Mouse (Mus musculus): Measurements from ENCODE around the gene Sstr2. TPM values are rescaled to one million over a fixed set of nuclear protein-coding genes. Genes with fewer than 3 reads are reported as not detected.
A peak's percentile ranks its signal among the peaks of the same experiment; 100 is the strongest.

Gene Sstr2
- polyA plus RNA-seq, 1 experiment from 2014 or later, result 0.28 TPM

DNA sequence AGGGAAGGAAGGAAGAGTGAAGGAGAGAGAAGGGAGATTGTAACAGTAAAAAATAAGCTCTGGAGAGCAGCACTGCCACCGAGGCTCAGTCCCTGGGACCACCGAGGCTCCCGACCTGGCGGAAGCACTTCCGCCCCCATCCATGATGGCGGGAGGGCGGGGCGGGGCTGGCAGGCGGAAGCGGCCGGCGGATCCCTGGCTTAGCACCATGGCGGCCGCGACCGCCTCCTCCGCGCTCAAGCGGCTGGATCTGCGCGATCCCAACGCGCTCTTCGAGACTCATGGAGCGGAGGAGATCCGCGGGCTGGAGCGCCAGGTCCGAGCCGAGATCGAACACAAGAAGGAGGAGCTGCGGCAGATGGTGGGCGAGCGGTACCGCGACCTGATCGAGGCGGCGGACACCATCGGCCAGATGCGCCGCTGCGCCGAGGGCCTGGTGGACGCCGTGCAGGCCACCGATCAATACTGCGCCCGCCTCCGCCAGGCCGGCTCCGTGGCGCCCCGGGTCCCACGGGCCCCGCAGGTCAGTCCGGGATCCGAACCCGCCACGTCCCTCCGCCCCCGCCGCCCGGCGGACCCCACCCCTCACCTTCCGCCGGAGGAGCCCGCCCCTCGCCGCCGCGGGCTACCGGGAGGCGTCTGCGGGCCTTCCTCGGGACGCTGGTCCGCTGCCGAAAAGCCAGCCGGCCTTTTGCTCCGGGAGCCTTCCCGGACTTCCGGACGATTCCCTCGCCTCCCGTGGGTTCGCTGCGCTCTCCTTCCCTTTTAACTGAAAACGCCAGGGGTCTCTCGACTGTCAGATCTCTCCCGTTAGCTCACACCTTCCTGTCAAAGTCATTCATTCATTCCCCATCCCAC is 30.4 kb downstream of the Sstr2 start, which contains the start of gene Slc39a11:
Slc39a11 (minus strand) TSS at position 727 of the 858 bp plus-strand sequence.
- no peaks in the 10 kb centered on the region for H3K27me3 ChIP-seq (ENCODE audit: control insufficient read depth, insufficient read depth, low read length)
- peak; percentile 61 for ATAC-seq (ENCODE audit: low FRiP score, low TSS enrichment)
- no peaks in the 10 kb centered on the region; the same call in 1 of the 2 replicates for H3K9me3 ChIP-seq (ENCODE audit: control insufficient read depth, low read length)
- H3K4me3 ChIP-seq (ENCODE audit: low read length), result peak within 1 kb of the TSS; percentile 88
- peaks cover 26% of the 10 kb centered on the region for H3K4me1 ChIP-seq (ENCODE audit: control insufficient read depth, insufficient read depth, low read length)
- peak within 1 kb of the TSS; percentile 93 for H3K9ac ChIP-seq (ENCODE audit: low read depth, low read length)
- H3K27ac ChIP-seq (ENCODE audit: low read depth, low read length), result peak within 1 kb of the TSS; percentile 66; the same call in 1 of the 2 replicates
- peak within 1 kb of the TSS; percentile 61 for H3K4me2 ChIP-seq (replicated peaks; ENCODE audit: low read depth, low read length)
- WGBS, result under 1% methylated on average over 82 of the region's 91 CpGs
- peaks cover 28% of the 10 kb centered on the region for H3K36me3 ChIP-seq (ENCODE audit: control insufficient read depth, insufficient read depth, low read length)

DNA sequence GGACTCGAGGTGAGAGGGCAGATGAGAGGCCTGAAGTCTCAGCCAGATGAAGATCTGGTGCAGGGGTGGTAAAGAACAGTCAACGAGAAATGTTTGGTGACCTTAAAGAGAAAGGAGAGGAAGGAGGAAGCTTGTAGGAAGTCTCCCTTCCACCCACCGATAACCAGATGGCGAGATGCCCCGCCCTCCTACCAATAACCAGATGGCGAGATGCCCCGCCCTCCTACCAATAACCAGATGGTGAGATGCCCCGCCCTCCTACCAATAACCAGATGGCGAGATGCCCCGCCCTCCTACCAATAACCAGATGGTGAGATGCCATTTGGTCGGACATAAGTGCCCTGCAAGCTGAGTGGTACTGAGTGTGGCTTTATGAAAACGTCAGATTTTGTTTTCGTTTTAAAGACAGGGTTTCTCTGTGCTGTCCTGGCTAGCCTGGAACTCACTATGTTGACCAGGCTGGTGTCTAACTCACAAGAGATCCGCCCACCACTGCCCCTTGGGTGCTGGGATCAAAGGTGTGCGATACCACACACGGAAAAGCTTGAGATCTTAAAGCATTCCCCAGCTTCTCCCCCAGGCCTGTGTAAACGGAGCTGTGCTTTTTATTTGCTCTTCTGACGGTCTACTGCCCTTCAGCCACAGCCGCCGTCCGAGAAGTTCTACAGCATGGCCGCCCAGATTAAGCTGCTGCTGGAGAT is 32.2 kb downstream of the Sstr2 start:
- Histone ChIP-seq H3K9me3 (ENCODE audit: control insufficient read depth, low read length) (no peaks in the 10 kb centered on the region), H3K27ac (ENCODE audit: low read depth, low read length) (no peak overlapping the region), H3K36me3 (ENCODE audit: control insufficient read depth, insufficient read depth, low read length) (peaks cover 45% of the 10 kb centered on the region), H3K4me2 (replicated peaks; ENCODE audit: low read depth, low read length) (no peak overlapping the region), H3K27me3 (ENCODE audit: control insufficient read depth, insufficient read depth, low read length) (no peaks in the 10 kb centered on the region), H3K9ac (ENCODE audit: low read depth, low read length) (no peak overlapping the region), H3K4me3 (ENCODE audit: low read length) (no peak overlapping the region), H3K4me1 (ENCODE audit: control insufficient read depth, insufficient read depth, low read length) (peaks cover 26% of the 10 kb centered on the region)
- 0 out of 2 replicates have a peak, but pooled peaks have one; percentile 2 for ATAC-seq (ENCODE audit: low FRiP score, low TSS enrichment)
- WGBS, result 47% methylated on average over 22 of the region's 22 CpGs

DNA sequence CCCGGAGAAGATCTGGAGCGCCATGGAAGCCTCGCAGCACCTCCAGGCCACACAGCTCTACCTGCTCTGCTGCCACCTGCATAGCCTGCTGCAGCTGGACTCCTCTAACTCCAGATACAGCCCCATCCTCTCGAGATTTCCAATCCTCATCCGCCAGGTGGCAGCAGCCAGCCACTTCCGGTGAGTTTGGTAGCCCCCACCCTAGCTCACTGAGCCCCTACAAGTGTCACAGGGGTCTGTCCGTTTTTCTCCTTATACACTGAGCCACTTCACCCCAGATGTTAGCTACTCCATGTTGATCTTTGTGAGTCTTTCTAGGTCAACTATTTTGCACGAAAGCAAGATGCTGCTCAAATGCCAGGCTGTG is 32.7 kb downstream of the Sstr2 start:
- no peak overlapping the region for H3K27ac ChIP-seq (ENCODE audit: low read depth, low read length)
- H3K9ac ChIP-seq (ENCODE audit: low read depth, low read length), result no peak overlapping the region
- H3K4me1 ChIP-seq (ENCODE audit: control insufficient read depth, insufficient read depth, low read length), result peaks cover 26% of the 10 kb centered on the region
- no peak overlapping the region for H3K4me2 ChIP-seq (replicated peaks; ENCODE audit: low read depth, low read length)
- H3K27me3 ChIP-seq (ENCODE audit: control insufficient read depth, insufficient read depth, low read length), result no peaks in the 10 kb centered on the region
- H3K36me3 ChIP-seq (ENCODE audit: control insufficient read depth, insufficient read depth, low read length), result peaks cover 50% of the 10 kb centered on the region
- H3K9me3 ChIP-seq (ENCODE audit: control insufficient read depth, low read length), result no peaks in the 10 kb centered on the region
- ATAC-seq (ENCODE audit: low FRiP score, low TSS enrichment), result 0 out of 2 replicates have a peak, but pooled peaks have one; percentile 16
- WGBS, result 36% methylated on average over 8 of the region's 8 CpGs
- H3K4me3 ChIP-seq (ENCODE audit: low read length), result no peak overlapping the region

DNA sequence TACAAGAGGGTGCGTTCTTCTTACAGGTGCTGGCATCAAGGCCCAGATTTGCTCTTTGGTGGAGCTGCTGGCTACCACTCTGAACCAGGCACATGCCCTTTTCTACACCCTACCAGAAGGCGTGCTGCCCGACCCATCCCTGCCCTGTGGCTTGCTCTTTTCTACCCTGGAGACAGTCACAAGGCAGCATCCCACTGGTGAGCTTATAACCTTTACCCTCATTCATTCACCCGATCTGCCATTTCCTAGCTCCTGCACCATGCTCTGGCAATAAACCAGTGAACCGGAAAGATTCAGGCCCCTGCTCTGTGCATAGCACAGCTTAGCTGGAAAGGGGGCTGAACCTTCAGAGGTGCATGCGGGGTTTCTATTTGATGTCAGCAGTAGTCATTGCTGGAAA is 33.4 kb downstream of the Sstr2 start:
- Histone ChIP-seq H3K4me3 (ENCODE audit: low read length) (no peak overlapping the region), H3K36me3 (ENCODE audit: control insufficient read depth, insufficient read depth, low read length) (peaks cover 57% of the 10 kb centered on the region), H3K27ac (ENCODE audit: low read depth, low read length) (no peak overlapping the region), H3K4me1 (ENCODE audit: control insufficient read depth, insufficient read depth, low read length) (peaks cover 26% of the 10 kb centered on the region), H3K9ac (ENCODE audit: low read depth, low read length) (no peak overlapping the region), H3K9me3 (ENCODE audit: control insufficient read depth, low read length) (no peaks in the 10 kb centered on the region), H3K4me2 (replicated peaks; ENCODE audit: low read depth, low read length) (no peak overlapping the region), H3K27me3 (ENCODE audit: control insufficient read depth, insufficient read depth, low read length) (no peaks in the 10 kb centered on the region)
- ATAC-seq (ENCODE audit: low FRiP score, low TSS enrichment), result no peak; the same call in 1 of the 2 replicates
- 52% methylated on average over 6 of the region's 6 CpGs for WGBS

DNA sequence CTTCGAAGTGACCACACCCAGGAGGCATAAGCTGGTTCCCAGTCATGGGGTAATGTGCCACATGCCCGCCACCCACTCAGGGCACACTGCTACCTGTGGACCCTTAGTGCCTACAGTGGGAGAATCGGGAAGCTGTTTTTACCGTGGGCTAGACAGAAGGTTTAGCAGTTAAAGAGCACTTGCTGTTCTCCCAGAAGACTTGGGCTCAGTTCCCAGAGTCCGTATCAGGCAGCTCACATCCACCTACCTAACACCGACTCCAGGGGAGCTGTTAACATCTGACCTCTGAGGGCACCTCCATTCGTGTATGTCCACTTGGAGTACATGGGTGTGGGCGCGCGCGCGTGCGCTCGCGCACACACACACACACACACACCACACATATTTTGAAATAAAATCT is 35.0 kb downstream of the Sstr2 start:
- WGBS, result 94% methylated on average over 15 of the region's 15 CpGs
- Histone ChIP-seq H3K4me2 (replicated peaks; ENCODE audit: low read depth, low read length) (no peak overlapping the region), H3K4me3 (ENCODE audit: low read length) (no peak overlapping the region), H3K27me3 (ENCODE audit: control insufficient read depth, insufficient read depth, low read length) (no peaks in the 10 kb centered on the region), H3K4me1 (ENCODE audit: control insufficient read depth, insufficient read depth, low read length) (peaks cover 26% of the 10 kb centered on the region), H3K9me3 (ENCODE audit: control insufficient read depth, low read length) (no peaks in the 10 kb centered on the region), H3K9ac (ENCODE audit: low read depth, low read length) (no peak overlapping the region), H3K27ac (ENCODE audit: low read depth, low read length) (no peak overlapping the region), H3K36me3 (ENCODE audit: control insufficient read depth, insufficient read depth, low read length) (peaks cover 72% of the 10 kb centered on the region)
- no peak for ATAC-seq (ENCODE audit: low FRiP score, low TSS enrichment)

DNA sequence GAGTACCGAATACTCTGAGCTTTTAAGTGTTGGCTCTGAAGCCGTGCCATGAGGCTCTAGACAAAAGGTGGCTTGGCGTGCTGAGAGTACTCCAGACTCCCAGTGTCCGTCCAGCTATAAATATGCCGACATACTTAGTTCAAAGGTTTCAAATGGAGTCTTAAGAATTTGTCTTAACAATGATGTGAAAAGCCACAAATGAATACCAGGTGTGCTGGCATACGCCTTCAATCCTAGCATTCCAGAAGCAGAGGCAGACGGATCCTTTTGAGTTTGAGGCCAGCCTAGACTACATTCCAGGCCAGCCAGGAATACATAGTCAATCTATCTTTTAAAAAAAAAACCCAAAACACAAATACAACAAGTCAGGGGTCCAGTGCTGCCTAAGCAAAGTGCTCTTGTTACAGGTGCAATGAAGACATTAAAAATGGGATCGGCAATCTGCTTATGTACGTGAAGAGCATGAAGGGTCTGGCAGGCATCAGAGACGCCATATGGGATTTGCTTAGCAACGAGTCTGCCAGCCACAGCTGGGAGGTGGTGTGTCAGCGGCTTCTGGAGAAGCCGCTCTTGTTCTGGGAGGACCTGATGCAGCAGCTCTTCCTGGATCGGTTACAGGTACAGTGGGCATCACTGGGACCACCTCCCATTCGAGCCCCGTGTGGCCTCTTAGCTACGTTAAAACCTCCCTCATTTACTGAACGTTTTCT is 35.6 kb downstream of the Sstr2 start:
- no peaks in the 10 kb centered on the region for H3K27me3 ChIP-seq (ENCODE audit: control insufficient read depth, insufficient read depth, low read length)
- WGBS, result 87% methylated on average over 18 of the region's 18 CpGs
- H3K4me3 ChIP-seq (ENCODE audit: low read length), result no peak overlapping the region
- ATAC-seq (ENCODE audit: low FRiP score, low TSS enrichment), result no peak
- H3K9ac ChIP-seq (ENCODE audit: low read depth, low read length), result no peak overlapping the region
- no peak overlapping the region for H3K27ac ChIP-seq (ENCODE audit: low read depth, low read length)
- peaks cover 26% of the 10 kb centered on the region for H3K4me1 ChIP-seq (ENCODE audit: control insufficient read depth, insufficient read depth, low read length)
- no peaks in the 10 kb centered on the region for H3K9me3 ChIP-seq (ENCODE audit: control insufficient read depth, low read length)
- H3K4me2 ChIP-seq (replicated peaks; ENCODE audit: low read depth, low read length), result no peak overlapping the region
- peaks cover 78% of the 10 kb centered on the region for H3K36me3 ChIP-seq (ENCODE audit: control insufficient read depth, insufficient read depth, low read length)

DNA sequence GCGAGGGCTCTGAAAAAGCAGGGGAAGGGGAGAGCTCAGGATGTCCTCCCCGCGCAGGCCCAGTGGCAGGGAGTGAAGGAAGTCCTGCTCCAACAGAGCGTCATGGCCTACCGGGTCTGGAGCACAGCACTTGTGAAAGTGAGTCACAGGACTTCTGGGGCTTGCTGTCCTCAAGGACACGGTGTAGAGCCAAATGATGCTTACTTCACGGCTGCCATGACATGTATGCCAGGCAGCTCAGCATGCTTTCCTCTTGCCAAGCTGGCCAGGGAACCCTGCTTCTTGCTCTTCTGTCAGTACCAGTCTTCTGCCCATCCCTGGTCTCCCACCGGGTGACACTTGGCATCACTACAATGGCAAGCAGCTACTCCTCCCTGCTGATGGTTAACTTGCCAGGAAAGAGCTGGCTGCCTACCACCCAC is 37.4 kb downstream of the Sstr2 start:
- H3K9ac ChIP-seq (ENCODE audit: low read depth, low read length), result no peak overlapping the region
- H3K4me1 ChIP-seq (ENCODE audit: control insufficient read depth, insufficient read depth, low read length), result peaks cover 11% of the 10 kb centered on the region
- WGBS, result 90% methylated on average over 8 of the region's 8 CpGs
- no peak overlapping the region for H3K4me3 ChIP-seq (ENCODE audit: low read length)
- no peak for ATAC-seq (ENCODE audit: low FRiP score, low TSS enrichment)
- no peaks in the 10 kb centered on the region for H3K27me3 ChIP-seq (ENCODE audit: control insufficient read depth, insufficient read depth, low read length)
- H3K4me2 ChIP-seq (replicated peaks; ENCODE audit: low read depth, low read length), result no peak overlapping the region
- H3K9me3 ChIP-seq (ENCODE audit: control insufficient read depth, low read length), result no peaks in the 10 kb centered on the region
- no peak overlapping the region for H3K27ac ChIP-seq (ENCODE audit: low read depth, low read length)
- H3K36me3 ChIP-seq (ENCODE audit: control insufficient read depth, insufficient read depth, low read length), result peaks cover 94% of the 10 kb centered on the region

DNA sequence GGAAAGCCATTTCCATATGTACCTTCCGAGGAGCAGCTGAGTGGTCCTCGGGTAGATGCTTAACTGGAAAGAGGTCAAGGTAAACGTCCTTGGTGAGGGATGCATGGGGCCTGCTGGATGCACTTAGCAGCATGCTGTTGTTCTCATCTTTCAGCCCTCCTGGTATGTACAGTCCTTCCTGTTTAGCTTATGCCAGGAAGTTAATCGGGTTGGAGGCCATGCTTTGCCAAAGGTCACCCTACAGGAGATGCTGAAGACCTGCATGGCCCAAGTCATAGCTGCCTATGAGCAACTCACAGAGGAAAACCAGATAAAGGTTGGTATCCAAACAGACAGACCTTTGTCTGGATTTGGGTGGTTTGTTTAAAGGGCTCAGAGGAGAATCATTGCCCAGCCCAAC is 38.1 kb downstream of the Sstr2 start:
- peaks cover 4% of the 10 kb centered on the region; the same call in 1 of the 2 replicates for H3K4me1 ChIP-seq (ENCODE audit: control insufficient read depth, insufficient read depth, low read length)
- ATAC-seq (ENCODE audit: low FRiP score, low TSS enrichment), result no peak
- 53% methylated on average over 4 of the region's 4 CpGs for WGBS

More for the DNA sequence above, 38.1 kb downstream of the Sstr2 start:
- no peak overlapping the region for H3K4me2 ChIP-seq (replicated peaks; ENCODE audit: low read depth, low read length)
- H3K9me3 ChIP-seq (ENCODE audit: control insufficient read depth, low read length), result no peaks in the 10 kb centered on the region
- H3K27me3 ChIP-seq (ENCODE audit: control insufficient read depth, insufficient read depth, low read length), result no peaks in the 10 kb centered on the region
- H3K4me3 ChIP-seq (ENCODE audit: low read length), result no peak overlapping the region
- H3K27ac ChIP-seq (ENCODE audit: low read depth, low read length), result no peak overlapping the region
- peaks cover 97% of the 10 kb centered on the region for H3K36me3 ChIP-seq (ENCODE audit: control insufficient read depth, insufficient read depth, low read length)
- H3K9ac ChIP-seq (ENCODE audit: low read depth, low read length), result no peak overlapping the region
